Mouse (Mus musculus): ENCODE results near the gene Wdr77. TPM values are rescaled to one million over a fixed set of nuclear protein-coding genes. Genes with fewer than 3 reads are reported as not detected.

The Wdr77 gene
- polyA plus RNA-seq, 1 experiment from 2014 or later = 52.7 TPM

- no peaks in the 10 kb centered on the region for H3K9me3 ChIP-seq (ENCODE audit: control insufficient read depth, low read length)
- no peaks in the 10 kb centered on the region for H3K4me1 ChIP-seq (replicated peaks; ENCODE audit: control insufficient read depth, insufficient read depth)
- DNase-seq (ENCODE audit: low spot score) = no peak
- TF ChIP-seq CTCF (IDR thresholded peaks at IDR 0.05; ENCODE audit: low read depth) = no peak
- TF ChIP-seq EP300 (optimal IDR thresholded peaks at IDR 0.05) = no peak
- no peak overlapping the region for H3K9ac ChIP-seq (ENCODE audit: low read length)
- ATAC-seq (ENCODE audit: low FRiP score, low TSS enrichment) = no peak
- no peak overlapping the region for H3K4me3 ChIP-seq (ENCODE audit: low read depth, low read length)
- H3K36me3 ChIP-seq (ENCODE audit: control insufficient read depth, insufficient read depth, low read length) = no peaks in the 10 kb centered on the region
- H3K4me2 ChIP-seq (replicated peaks; ENCODE audit: low read depth) = no peak overlapping the region
- 93% methylated on average over 3 of the region's 3 CpGs for WGBS
- H3K27ac ChIP-seq (replicated peaks) = no peak overlapping the region
- no peaks in the 10 kb centered on the region for H3K27me3 ChIP-seq (ENCODE audit: control insufficient read depth, insufficient read depth, low read length)
Observed at GRCm38 (mm10) chr3:105928195-105928569, 31.0 kb upstream of the Wdr77 start.

GRCm38 (mm10) chr3:105928781-105929180 is 30.4 kb upstream of the Wdr77 start:
- no peak overlapping the region for H3K9ac ChIP-seq (ENCODE audit: low read length)
- H3K9me3 ChIP-seq (ENCODE audit: control insufficient read depth, low read length) = no peaks in the 10 kb centered on the region
- TF ChIP-seq EP300 (optimal IDR thresholded peaks at IDR 0.05) = no peak
- TF ChIP-seq CTCF (IDR thresholded peaks at IDR 0.05; ENCODE audit: low read depth) = no peak
- ATAC-seq (ENCODE audit: low FRiP score, low TSS enrichment) = no peak
- no peaks in the 10 kb centered on the region for H3K36me3 ChIP-seq (ENCODE audit: control insufficient read depth, insufficient read depth, low read length)
- no peak overlapping the region for H3K4me2 ChIP-seq (replicated peaks; ENCODE audit: low read depth)
- no peak for DNase-seq (ENCODE audit: low spot score)
- WGBS = 74% methylated on average over 6 of the region's 6 CpGs
- H3K27ac ChIP-seq (replicated peaks) = no peak overlapping the region
- H3K4me3 ChIP-seq (ENCODE audit: low read depth, low read length) = no peak overlapping the region
- H3K27me3 ChIP-seq (ENCODE audit: control insufficient read depth, insufficient read depth, low read length) = no peaks in the 10 kb centered on the region
- no peaks in the 10 kb centered on the region for H3K4me1 ChIP-seq (replicated peaks; ENCODE audit: control insufficient read depth, insufficient read depth)

DNA sequence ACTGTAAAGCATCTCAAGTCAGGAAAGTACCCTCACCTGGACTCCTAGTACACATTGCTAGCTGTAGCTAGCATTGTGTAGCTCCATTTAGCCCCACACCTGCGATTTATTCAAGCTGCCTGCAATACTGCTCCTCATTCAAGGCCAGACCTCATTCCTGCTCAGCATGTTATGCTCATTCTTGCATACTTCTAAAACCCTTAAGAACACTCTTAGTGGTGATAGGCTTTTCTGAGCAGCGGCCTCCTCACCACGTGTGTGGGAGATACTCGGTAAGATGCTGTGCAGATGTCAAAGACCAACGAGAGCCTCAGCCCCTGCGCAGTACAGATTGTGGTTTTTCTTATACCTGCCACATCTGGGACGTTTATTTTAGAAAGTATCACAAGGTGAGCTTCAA is 29.3 kb upstream of the Wdr77 start:
- Histone ChIP-seq H3K9ac (ENCODE audit: low read length) (no peak overlapping the region), H3K27ac (replicated peaks) (no peak overlapping the region), H3K4me2 (replicated peaks; ENCODE audit: low read depth) (no peak overlapping the region), H3K4me3 (ENCODE audit: low read depth, low read length) (no peak overlapping the region), H3K36me3 (ENCODE audit: control insufficient read depth, insufficient read depth, low read length) (no peaks in the 10 kb centered on the region), H3K27me3 (ENCODE audit: control insufficient read depth, insufficient read depth, low read length) (no peaks in the 10 kb centered on the region), H3K4me1 (replicated peaks; ENCODE audit: control insufficient read depth, insufficient read depth) (no peaks in the 10 kb centered on the region), H3K9me3 (ENCODE audit: control insufficient read depth, low read length) (no peaks in the 10 kb centered on the region)
- no peak for DNase-seq (ENCODE audit: low spot score)
- TF ChIP-seq CTCF (IDR thresholded peaks at IDR 0.05; ENCODE audit: low read depth) (no peak), EP300 (optimal IDR thresholded peaks at IDR 0.05) (no peak)
- ATAC-seq (ENCODE audit: low FRiP score, low TSS enrichment) = no peak
- WGBS = 76% methylated on average over 7 of the region's 7 CpGs

GRCm38 (mm10) chr3:105931095-105931494 is 28.1 kb upstream of the Wdr77 start:
- Histone ChIP-seq H3K4me2 (replicated peaks; ENCODE audit: low read depth) (no peak overlapping the region), H3K9ac (ENCODE audit: low read length) (no peak overlapping the region), H3K9me3 (ENCODE audit: control insufficient read depth, low read length) (no peaks in the 10 kb centered on the region), H3K4me3 (ENCODE audit: low read depth, low read length) (no peak overlapping the region), H3K27ac (replicated peaks) (no peak overlapping the region), H3K4me1 (replicated peaks; ENCODE audit: control insufficient read depth, insufficient read depth) (no peaks in the 10 kb centered on the region), H3K36me3 (ENCODE audit: control insufficient read depth, insufficient read depth, low read length) (no peaks in the 10 kb centered on the region), H3K27me3 (ENCODE audit: control insufficient read depth, insufficient read depth, low read length) (no peaks in the 10 kb centered on the region)
- WGBS = 80% methylated on average over 2 of the region's 2 CpGs
- ATAC-seq (ENCODE audit: low FRiP score, low TSS enrichment) (no peak), DNase-seq (ENCODE audit: low spot score) (no peak)
- no peak for TF ChIP-seq CTCF (IDR thresholded peaks at IDR 0.05; ENCODE audit: low read depth)
- no peak for TF ChIP-seq EP300 (optimal IDR thresholded peaks at IDR 0.05)

- Histone ChIP-seq H3K36me3 (ENCODE audit: control insufficient read depth, insufficient read depth, low read length) (no peaks in the 10 kb centered on the region), H3K4me3 (ENCODE audit: low read depth, low read length) (no peak within 1 kb of the TSS), H3K4me2 (replicated peaks; ENCODE audit: low read depth) (no peak within 1 kb of the TSS), H3K27ac (replicated peaks) (no peak within 1 kb of the TSS), H3K27me3 (ENCODE audit: control insufficient read depth, insufficient read depth, low read length) (no peaks in the 10 kb centered on the region), H3K9ac (ENCODE audit: low read length) (no peak within 1 kb of the TSS), H3K4me1 (replicated peaks; ENCODE audit: control insufficient read depth, insufficient read depth) (no peaks in the 10 kb centered on the region), H3K9me3 (ENCODE audit: control insufficient read depth, low read length) (no peaks in the 10 kb centered on the region)
- DNase-seq (ENCODE audit: low spot score) = no peak
- TF ChIP-seq EP300 (optimal IDR thresholded peaks at IDR 0.05) (no peak), CTCF (IDR thresholded peaks at IDR 0.05; ENCODE audit: low read depth) (no peak)
- WGBS = 81% methylated on average over 8 of the region's 8 CpGs
- no peak for ATAC-seq (ENCODE audit: low FRiP score, low TSS enrichment)
Observed at GRCm38 (mm10) chr3:105932240-105933071, 26.7 kb upstream of the Wdr77 start, which contains the start of gene I830077J02Rik. TSS of gene I830077J02Rik (minus strand) at chr3:105932664.

DNA sequence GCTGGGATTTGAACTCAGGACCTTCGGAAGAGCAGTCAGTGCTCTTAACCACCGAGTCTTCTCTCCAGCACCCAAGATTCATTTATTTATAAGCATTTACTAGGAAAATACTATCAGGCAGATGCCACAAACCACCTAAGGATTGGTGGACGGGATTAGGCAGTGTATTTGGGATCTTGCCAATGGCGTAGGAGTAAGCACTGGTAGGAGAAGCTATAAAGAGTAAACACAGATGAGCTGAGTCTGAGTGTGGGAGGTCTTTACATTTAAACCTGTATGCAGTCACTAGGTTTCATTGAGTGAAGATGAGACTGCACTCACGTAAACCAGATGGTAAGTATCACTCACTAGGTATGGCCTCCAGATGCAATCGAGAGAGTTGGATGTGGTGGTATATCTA is 25.2 kb upstream of the Wdr77 start:
- no peak for TF ChIP-seq CTCF (IDR thresholded peaks at IDR 0.05; ENCODE audit: low read depth)
- no peak for TF ChIP-seq EP300 (optimal IDR thresholded peaks at IDR 0.05)
- H3K36me3 ChIP-seq (ENCODE audit: control insufficient read depth, insufficient read depth, low read length) = no peaks in the 10 kb centered on the region
- DNase-seq (ENCODE audit: low spot score) = no peak
- WGBS = 89% methylated on average over 6 of the region's 6 CpGs
- H3K4me3 ChIP-seq (ENCODE audit: low read depth, low read length) = no peak overlapping the region
- H3K9me3 ChIP-seq (ENCODE audit: control insufficient read depth, low read length) = no peaks in the 10 kb centered on the region
- H3K27me3 ChIP-seq (ENCODE audit: control insufficient read depth, insufficient read depth, low read length) = no peaks in the 10 kb centered on the region
- H3K4me2 ChIP-seq (replicated peaks; ENCODE audit: low read depth) = no peak overlapping the region
- no peak overlapping the region for H3K9ac ChIP-seq (ENCODE audit: low read length)
- no peak for ATAC-seq (ENCODE audit: low FRiP score, low TSS enrichment)
- no peak overlapping the region for H3K27ac ChIP-seq (replicated peaks)
- no peaks in the 10 kb centered on the region for H3K4me1 ChIP-seq (replicated peaks; ENCODE audit: control insufficient read depth, insufficient read depth)

All from stomach, postnatal 0 days (tissue).